Mouse (Mus musculus): ENCODE results near the gene Dbh. TPM values are rescaled to one million over a fixed set of nuclear protein-coding genes. Genes with fewer than 3 reads are reported as not detected.
A peak's percentile ranks its signal among the peaks of the same experiment; 100 is the strongest.

Gene Dbh
- polyA plus RNA-seq, 1 experiment from 2014 or later = 0.51 TPM

DNA sequence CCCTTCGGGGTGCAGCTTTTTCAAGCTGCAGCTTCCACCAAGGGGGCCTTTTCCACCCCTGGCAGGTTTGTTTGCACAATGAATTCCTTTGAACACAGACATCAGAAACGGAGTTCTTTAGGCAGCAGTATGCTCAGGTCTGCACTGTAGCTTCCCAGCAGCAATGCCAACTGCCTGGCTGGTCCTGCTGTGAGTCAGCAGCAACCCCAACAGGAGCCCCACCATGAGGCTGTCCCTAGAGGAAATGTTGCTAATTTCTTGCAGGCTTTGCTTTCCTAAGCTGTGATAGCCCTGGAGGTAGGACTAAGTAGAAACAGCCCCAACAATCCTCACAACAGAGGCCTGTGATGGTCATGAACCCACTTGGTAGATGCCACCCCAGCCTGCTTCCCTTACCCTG, 2.0 kb downstream of the Dbh start:
- no peak overlapping the region for H3K27ac ChIP-seq
- ATAC-seq (ENCODE audit: insufficient number of reproducible peaks, low FRiP score, low TSS enrichment, low read depth) = no peak
- H3K4me2 ChIP-seq = no peak overlapping the region
- WGBS = 5% methylated on average over 2 of the region's 2 CpGs
- H3K27me3 ChIP-seq = no peaks in the 10 kb centered on the region
- peaks cover 19% of the 10 kb centered on the region for H3K4me1 ChIP-seq
- no peak overlapping the region for H3K4me3 ChIP-seq
- no peak overlapping the region for H3K9ac ChIP-seq
- H3K9me3 ChIP-seq = no peaks in the 10 kb centered on the region
- no peaks in the 10 kb centered on the region for H3K36me3 ChIP-seq

GRCm38 (mm10) chr2:27174242-27174641, 9.2 kb downstream of the Dbh start:
- H3K27me3 ChIP-seq = no peaks in the 10 kb centered on the region
- no peak overlapping the region for H3K9ac ChIP-seq
- no peaks in the 10 kb centered on the region for H3K9me3 ChIP-seq
- H3K4me3 ChIP-seq = no peak overlapping the region
- peaks cover 21% of the 10 kb centered on the region for H3K4me1 ChIP-seq
- no peak for ATAC-seq (ENCODE audit: insufficient number of reproducible peaks, low FRiP score, low TSS enrichment, low read depth)
- H3K27ac ChIP-seq = no peak overlapping the region
- WGBS = 79% methylated on average over 2 of the region's 2 CpGs
- H3K36me3 ChIP-seq = no peaks in the 10 kb centered on the region
- H3K4me2 ChIP-seq = no peak overlapping the region

GRCm38 (mm10) chr2:27175696-27176267, 10.7 kb downstream of the Dbh start:
- H3K4me1 ChIP-seq = peaks cover 27% of the 10 kb centered on the region
- no peak overlapping the region for H3K4me3 ChIP-seq
- 55% methylated on average over 10 of the region's 10 CpGs for WGBS
- H3K36me3 ChIP-seq = no peaks in the 10 kb centered on the region
- no peak for ATAC-seq (ENCODE audit: insufficient number of reproducible peaks, low FRiP score, low TSS enrichment, low read depth)
- H3K9ac ChIP-seq = no peak overlapping the region
- no peaks in the 10 kb centered on the region for H3K27me3 ChIP-seq
- H3K27ac ChIP-seq = no peak overlapping the region
- H3K9me3 ChIP-seq = no peaks in the 10 kb centered on the region
- no peak overlapping the region for H3K4me2 ChIP-seq

- ATAC-seq (ENCODE audit: insufficient number of reproducible peaks, low FRiP score, low TSS enrichment, low read depth) = 0 out of 2 replicates have a peak, but pooled peaks have one; percentile 37
- H3K4me1 ChIP-seq = peaks cover 34% of the 10 kb centered on the region
- H3K9ac ChIP-seq = no peak overlapping the region
- no peaks in the 10 kb centered on the region for H3K27me3 ChIP-seq
- no peak overlapping the region for H3K4me2 ChIP-seq
- no peaks in the 10 kb centered on the region for H3K36me3 ChIP-seq
- H3K4me3 ChIP-seq = no peak overlapping the region
- no peaks in the 10 kb centered on the region for H3K9me3 ChIP-seq
- WGBS = 59% methylated on average over 8 of the region's 8 CpGs
- H3K27ac ChIP-seq = no peak overlapping the region
Observed at GRCm38 (mm10) chr2:27179101-27179500, 14.1 kb downstream of the Dbh start.

DNA sequence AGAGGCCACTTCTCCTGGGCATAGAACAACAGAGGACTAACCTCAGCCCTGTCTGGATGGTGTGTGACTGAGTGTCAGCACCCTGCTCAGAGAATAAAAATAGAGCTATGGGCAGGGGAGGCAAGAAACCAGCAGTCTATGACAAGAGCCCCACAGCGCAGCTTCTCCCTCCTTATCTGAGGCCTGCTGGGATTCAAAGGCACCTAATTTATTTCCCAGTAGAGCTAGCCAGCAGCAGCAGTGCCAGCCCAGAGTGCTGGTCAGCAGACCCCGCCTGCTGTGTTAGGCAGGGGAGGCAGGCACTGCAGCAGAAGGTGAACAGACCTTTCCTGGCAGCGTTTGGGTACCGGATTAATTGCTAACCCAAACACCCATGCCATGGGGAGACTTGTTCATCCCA, 16.9 kb downstream of the Dbh start:
- Histone ChIP-seq H3K27me3 (no peaks in the 10 kb centered on the region), H3K36me3 (no peaks in the 10 kb centered on the region), H3K9me3 (no peaks in the 10 kb centered on the region), H3K9ac (no peak overlapping the region), H3K4me2 (no peak overlapping the region), H3K4me1 (peaks cover 17% of the 10 kb centered on the region), H3K27ac (no peak overlapping the region), H3K4me3 (no peak overlapping the region)
- 63% methylated on average over 4 of the region's 4 CpGs for WGBS
- ATAC-seq (ENCODE audit: insufficient number of reproducible peaks, low FRiP score, low TSS enrichment, low read depth) = no peak

- Histone ChIP-seq H3K27ac (no peak overlapping the region), H3K9ac (no peak overlapping the region), H3K4me1 (peaks cover 14% of the 10 kb centered on the region), H3K4me3 (no peak overlapping the region), H3K27me3 (no peaks in the 10 kb centered on the region), H3K9me3 (no peaks in the 10 kb centered on the region), H3K4me2 (no peak overlapping the region), H3K36me3 (no peaks in the 10 kb centered on the region)
- ATAC-seq (ENCODE audit: insufficient number of reproducible peaks, low FRiP score, low TSS enrichment, low read depth) = no peak
- WGBS = 22% methylated on average over 12 of the region's 12 CpGs
Observed at GRCm38 (mm10) chr2:27183734-27184133, 18.7 kb downstream of the Dbh start.

DNA sequence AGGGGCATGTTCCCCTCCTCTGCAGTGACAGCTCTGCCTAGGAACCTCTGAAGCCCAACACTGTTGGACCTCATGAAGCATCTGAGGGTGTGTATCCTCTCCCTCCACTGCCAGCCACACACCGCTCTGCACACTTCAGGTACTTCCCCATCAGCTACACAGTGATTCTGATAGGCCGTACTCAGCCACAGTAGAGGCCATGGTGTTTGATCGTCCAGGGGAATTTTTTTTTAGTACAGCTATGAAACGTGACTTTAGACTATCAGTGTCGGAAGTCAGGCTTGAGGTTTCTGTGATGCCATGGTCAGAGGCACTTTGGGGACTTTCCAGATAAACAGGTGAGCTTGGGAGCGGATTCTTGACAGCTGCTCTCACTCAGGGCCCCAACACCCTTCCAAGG, 22.5 kb downstream of the Dbh start:
- no peaks in the 10 kb centered on the region for H3K27me3 ChIP-seq
- 72% methylated on average over 6 of the region's 6 CpGs for WGBS
- H3K9ac ChIP-seq = no peak overlapping the region
- ATAC-seq (ENCODE audit: insufficient number of reproducible peaks, low FRiP score, low TSS enrichment, low read depth) = no peak
- no peak overlapping the region for H3K4me2 ChIP-seq
- H3K4me1 ChIP-seq = peaks cover 8% of the 10 kb centered on the region; the same call in 1 of the 2 replicates
- no peaks in the 10 kb centered on the region for H3K9me3 ChIP-seq
- H3K27ac ChIP-seq = no peak overlapping the region
- no peaks in the 10 kb centered on the region for H3K36me3 ChIP-seq
- H3K4me3 ChIP-seq = no peak overlapping the region

DNA sequence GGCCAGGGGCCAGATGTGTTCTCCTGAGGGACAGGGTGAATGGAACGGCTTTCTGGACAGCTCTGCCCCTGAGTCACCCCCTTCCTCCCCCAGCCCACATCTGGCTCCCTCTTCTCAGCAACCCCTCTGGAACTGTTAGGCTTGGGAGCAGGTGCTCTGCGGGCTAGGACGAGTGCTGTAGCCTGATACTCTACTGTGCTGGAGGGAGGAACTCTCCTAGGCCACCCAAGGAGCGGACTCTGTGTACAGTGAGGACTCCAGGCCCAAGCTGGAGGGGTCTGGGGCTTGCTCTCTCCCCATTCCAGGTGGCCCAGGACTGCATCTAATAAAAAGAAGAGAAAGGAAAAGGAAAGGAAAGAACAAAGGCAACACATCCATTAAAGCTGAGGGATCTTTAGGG, 25.0 kb downstream of the Dbh start:
- Histone ChIP-seq H3K4me3 (no peak overlapping the region), H3K36me3 (peaks cover 6% of the 10 kb centered on the region; the same call in 1 of the 2 replicates), H3K4me1 (0 out of 2 replicates have a peak, but pooled peaks cover 2% of the 10 kb centered on the region), H3K9me3 (no peaks in the 10 kb centered on the region), H3K9ac (no peak overlapping the region), H3K27ac (no peak overlapping the region), H3K27me3 (no peaks in the 10 kb centered on the region), H3K4me2 (no peak overlapping the region)
- ATAC-seq (ENCODE audit: insufficient number of reproducible peaks, low FRiP score, low TSS enrichment, low read depth) = no peak
- 27% methylated on average over 4 of the region's 4 CpGs for WGBS

DNA sequence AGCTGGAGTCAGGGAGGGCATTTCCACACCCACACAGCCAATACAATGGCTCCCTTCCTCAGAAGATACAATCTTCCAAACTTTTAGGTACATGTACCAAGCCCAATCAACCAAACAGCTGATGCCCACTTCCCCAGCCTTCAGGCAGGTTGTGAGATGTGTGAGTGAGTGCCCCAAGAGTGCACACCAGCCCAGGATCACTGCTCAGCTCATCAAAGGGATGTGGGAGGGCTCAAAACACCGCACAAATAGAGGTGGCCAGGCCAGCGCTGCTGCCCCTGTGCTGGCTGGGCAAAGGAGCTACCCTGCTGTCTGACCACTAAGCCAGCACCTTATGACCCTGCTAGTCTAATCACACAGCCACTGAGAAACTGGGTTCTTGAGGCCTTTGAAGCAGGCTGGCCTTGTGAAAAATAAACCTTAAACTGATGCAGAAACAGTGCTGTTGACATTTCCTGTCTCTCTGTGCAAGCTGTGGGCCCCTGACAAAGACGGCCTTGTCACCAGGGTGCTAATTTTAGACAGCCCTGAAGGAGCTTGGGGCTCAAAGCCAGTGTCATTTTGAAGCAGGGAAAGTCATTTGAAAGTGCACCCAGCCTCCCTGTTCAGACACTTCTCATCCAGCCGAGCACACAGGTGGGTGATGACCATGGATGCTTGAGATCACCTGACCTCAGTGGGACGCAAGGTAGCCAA, 33.7 kb downstream of the Dbh start:
- no peak for ATAC-seq (ENCODE audit: insufficient number of reproducible peaks, low FRiP score, low TSS enrichment, low read depth)
- peaks cover 14% of the 10 kb centered on the region; the same call in 1 of the 2 replicates for H3K4me1 ChIP-seq
- H3K36me3 ChIP-seq = peaks cover 10% of the 10 kb centered on the region; the same call in 1 of the 2 replicates
- H3K9me3 ChIP-seq = no peaks in the 10 kb centered on the region
- WGBS = 44% methylated on average over 5 of the region's 5 CpGs
- no peak overlapping the region for H3K4me3 ChIP-seq
- no peaks in the 10 kb centered on the region for H3K27me3 ChIP-seq
- H3K27ac ChIP-seq = no peak overlapping the region; the same call in 1 of the 2 replicates
- H3K9ac ChIP-seq = no peak overlapping the region
- no peak overlapping the region for H3K4me2 ChIP-seq

DNA sequence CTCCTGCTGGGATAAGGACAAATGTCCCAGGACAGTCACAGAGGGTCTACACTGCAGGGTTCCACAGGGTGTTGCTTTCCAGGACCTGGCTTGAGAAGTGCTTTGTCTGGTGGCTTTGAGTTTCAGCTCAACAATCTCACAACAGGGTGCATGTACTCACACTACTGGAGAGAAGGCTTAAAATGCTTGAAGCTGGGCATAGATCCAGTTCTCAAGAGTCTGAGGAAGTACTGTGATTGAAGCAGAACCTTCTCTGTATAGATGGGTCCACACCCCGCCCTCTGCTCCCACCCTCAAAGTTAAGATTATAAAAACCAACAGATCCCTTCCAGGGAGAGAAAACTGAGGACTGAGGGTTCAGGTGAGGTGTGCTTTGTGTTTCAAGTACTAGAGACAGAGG, 35.6 kb downstream of the Dbh start:
- ATAC-seq (ENCODE audit: insufficient number of reproducible peaks, low FRiP score, low TSS enrichment, low read depth) = no peak
- no peak overlapping the region for H3K9ac ChIP-seq
- no peak overlapping the region for H3K27ac ChIP-seq
- no peaks in the 10 kb centered on the region for H3K27me3 ChIP-seq
- peaks cover 5% of the 10 kb centered on the region; the same call in 1 of the 2 replicates for H3K36me3 ChIP-seq
- H3K4me3 ChIP-seq = no peak overlapping the region
- no peaks in the 10 kb centered on the region for H3K9me3 ChIP-seq
- 86% methylated on average over 1 of the region's 1 CpGs for WGBS
- H3K4me2 ChIP-seq = no peak overlapping the region
- H3K4me1 ChIP-seq = peaks cover 14% of the 10 kb centered on the region; the same call in 1 of the 2 replicates

GRCm38 (mm10) chr2:27205666-27206065, 40.6 kb downstream of the Dbh start:
- 65% methylated on average over 10 of the region's 10 CpGs for WGBS

GRCm38 (mm10) chr2:27206128-27206797, 41.2 kb downstream of the Dbh start:
- H3K4me1 ChIP-seq = peaks cover 36% of the 10 kb centered on the region
- ATAC-seq (ENCODE audit: insufficient number of reproducible peaks, low FRiP score, low TSS enrichment, low read depth) = no peak
- 57% methylated on average over 15 of the region's 15 CpGs for WGBS

More at GRCm38 (mm10) chr2:27205666-27206065, 40.6 kb downstream of the Dbh start:
- Histone ChIP-seq H3K27ac (no peak overlapping the region), H3K9me3 (no peaks in the 10 kb centered on the region), H3K4me3 (no peak overlapping the region), H3K4me1 (peaks cover 37% of the 10 kb centered on the region), H3K36me3 (no peaks in the 10 kb centered on the region), H3K9ac (no peak overlapping the region), H3K4me2 (no peak overlapping the region), H3K27me3 (no peaks in the 10 kb centered on the region)
- no peak for ATAC-seq (ENCODE audit: insufficient number of reproducible peaks, low FRiP score, low TSS enrichment, low read depth)

More at GRCm38 (mm10) chr2:27206128-27206797, 41.2 kb downstream of the Dbh start:
- no peaks in the 10 kb centered on the region for H3K36me3 ChIP-seq
- no peak overlapping the region for H3K9ac ChIP-seq
- H3K27ac ChIP-seq = 0 out of 2 replicates have a peak overlapping the region, but pooled peaks have one; percentile 17
- no peak overlapping the region for H3K4me2 ChIP-seq
- H3K4me3 ChIP-seq = no peak overlapping the region
- H3K9me3 ChIP-seq = no peaks in the 10 kb centered on the region
- no peaks in the 10 kb centered on the region for H3K27me3 ChIP-seq

Measured in limb, embryonic 15.5 days (tissue).